Mouse (Mus musculus) 3T3-L1 (cell line): Measurements from ENCODE around the gene Hspg2.
"Not testable (repeated sequence)": the region's sequence is repeated elsewhere in the genome, so short reads cannot be mapped to it uniquely, and the experiment has no call there.

ENCODE experiments used
- DNase-seq: peaks from one replicate; pipeline ENCODE4 v3.0.0-alpha.2; 2015; ENCODE audit warnings: low read depth, low spot score

Gene Hspg2

GRCm38 (mm10) chr4:137468260-137469080, at the start of gene Hspg2:
Gene Hspg2, plus strand, starts transcription at chr4:137468769.
- DNase-seq = peak; percentile 94

- DNase-seq = no peak
Measured at GRCm38 (mm10) chr4:137430502-137430901, 38.1 kb upstream of the Hspg2 start, which contains the start of gene Cela3b. Gene Cela3b, minus strand, starts transcription at chr4:137430540.

GRCm38 (mm10) chr4:137432700-137433550, 35.6 kb upstream of the Hspg2 start:
- not testable (repeated sequence) for DNase-seq

GRCm38 (mm10) chr4:137436979-137437669, 31.4 kb upstream of the Hspg2 start:
- no peak for DNase-seq

- DNase-seq = no peak
Measured at GRCm38 (mm10) chr4:137438842-137439241, 29.7 kb upstream of the Hspg2 start.

GRCm38 (mm10) chr4:137441332-137441731, 27.2 kb upstream of the Hspg2 start:
- DNase-seq = no peak

GRCm38 (mm10) chr4:137443625-137444024, 24.9 kb upstream of the Hspg2 start:
- peak; percentile 87 for DNase-seq

GRCm38 (mm10) chr4:137445881-137446280, 22.7 kb upstream of the Hspg2 start:
- DNase-seq = no peak

- DNase-seq = peak; percentile 90
Measured at GRCm38 (mm10) chr4:137447363-137448196, 21.0 kb upstream of the Hspg2 start.

GRCm38 (mm10) chr4:137448197-137448596, 20.4 kb upstream of the Hspg2 start:
- DNase-seq = peak; percentile 91

- peak; percentile 84 for DNase-seq
Measured at GRCm38 (mm10) chr4:137448641-137449040, 19.9 kb upstream of the Hspg2 start.

- DNase-seq = peak; percentile 89
Measured at GRCm38 (mm10) chr4:137449132-137449531, 19.4 kb upstream of the Hspg2 start.

- peak; percentile 64 for DNase-seq
Measured at GRCm38 (mm10) chr4:137449715-137450114, 18.9 kb upstream of the Hspg2 start.

GRCm38 (mm10) chr4:137452190-137452589, 16.4 kb upstream of the Hspg2 start:
- no peak for DNase-seq

GRCm38 (mm10) chr4:137453234-137453767, 15.3 kb upstream of the Hspg2 start, which contains the start of gene 1700013G24Rik:
Gene 1700013G24Rik, plus strand, starts transcription at chr4:137453284.
- no peak for DNase-seq

GRCm38 (mm10) chr4:137454582-137454981, 14.0 kb upstream of the Hspg2 start:
- no peak for DNase-seq

- DNase-seq = no peak
Measured at GRCm38 (mm10) chr4:137456581-137456980, 12.0 kb upstream of the Hspg2 start.

GRCm38 (mm10) chr4:137457292-137457691, 11.3 kb upstream of the Hspg2 start:
- no peak for DNase-seq

GRCm38 (mm10) chr4:137458310-137458709, 10.3 kb upstream of the Hspg2 start:
- DNase-seq = no peak

GRCm38 (mm10) chr4:137458861-137459260, 9.7 kb upstream of the Hspg2 start:
- no peak for DNase-seq

GRCm38 (mm10) chr4:137460676-137461075, 7.9 kb upstream of the Hspg2 start:
- no peak for DNase-seq
